Mouse (Mus musculus) limb, embryonic 12.5 days (tissue): Measurements from ENCODE around the gene Ltbp4. TPM values are rescaled to one million over a fixed set of nuclear protein-coding genes. Genes with fewer than 3 reads are reported as not detected.
A peak's percentile ranks its signal among the peaks of the same experiment; 100 is the strongest.

Source experiments
- ATAC-seq: fragments of 200-750 bp; cut with Nextera tagmentation; 2 replicates; pipeline ENCODE4 v1.8.0; 2017; ENCODE audit warnings: low read depth, moderate TSS enrichment; ENCODE audit not compliant: insufficient number of reproducible peaks, insufficient read depth, low FRiP score, low TSS enrichment
- H3K27ac ChIP-seq: fragments of 300-500 bp; sonication (generic); 2 replicates; pipeline ENCODE4 v1.5.1; 2016; ENCODE audit warnings: mild to moderate bottlenecking, moderate library complexity
- H3K27me3 ChIP-seq: fragments of 300-500 bp; sonication (generic); 2 replicates; pipeline ENCODE4 v1.6.1; 2016; ENCODE audit warnings: mild to moderate bottlenecking, moderate library complexity
- H3K36me3 ChIP-seq: fragments of 300-500 bp; sonication (generic); 2 replicates; pipeline ENCODE4 v1.6.1; 2016; ENCODE audit warnings: mild to moderate bottlenecking, moderate library complexity
- H3K4me1 ChIP-seq: fragments of 300-500 bp; sonication (generic); replicated peaks from 2 replicates; pipeline ENCODE4 v1.6.1; 2016
- H3K4me2 ChIP-seq: fragments of 300-500 bp; sonication (generic); 2 replicates; pipeline ENCODE4 v1.6.1; 2016; ENCODE audit warnings: mild to moderate bottlenecking, moderate library complexity
- H3K4me3 ChIP-seq: fragments of 300-500 bp; sonication (generic); replicated peaks from 2 replicates; pipeline ENCODE4 v1.5.1; 2016; ENCODE audit warnings: mild to moderate bottlenecking
- H3K9ac ChIP-seq: fragments of 300-500 bp; sonication (generic); replicated peaks from 2 replicates; pipeline ENCODE4 v1.6.1; 2016; ENCODE audit warnings: mild to moderate bottlenecking, moderate library complexity
- H3K9me3 ChIP-seq: fragments of 300-500 bp; sonication (generic); 2 replicates; pipeline ENCODE4 v1.6.1; 2016; ENCODE audit warnings: mild to moderate bottlenecking, moderate library complexity
- WGBS: fragments of 180-500 bp; shearing (Covaris S2); methylation state at CpG from one replicate; pipeline ENCODE4 v1.1.7; 2016; 5-methylcytosine and 5-hydroxymethylcytosine counted together
- polyA plus RNA-seq: library from polyadenylated mRNA; unstranded; fragments of >200 nt; fragmentation: Nextera tagmentation; extraction: Ambion mirVana; gene quantifications from 2 replicates; pipeline ENCODE4 v1.2.1, GENCODE M21; 2016

Ltbp4 gene
- polyA plus RNA-seq, 1 experiment from 2014 or later = 15.8 TPM

DNA sequence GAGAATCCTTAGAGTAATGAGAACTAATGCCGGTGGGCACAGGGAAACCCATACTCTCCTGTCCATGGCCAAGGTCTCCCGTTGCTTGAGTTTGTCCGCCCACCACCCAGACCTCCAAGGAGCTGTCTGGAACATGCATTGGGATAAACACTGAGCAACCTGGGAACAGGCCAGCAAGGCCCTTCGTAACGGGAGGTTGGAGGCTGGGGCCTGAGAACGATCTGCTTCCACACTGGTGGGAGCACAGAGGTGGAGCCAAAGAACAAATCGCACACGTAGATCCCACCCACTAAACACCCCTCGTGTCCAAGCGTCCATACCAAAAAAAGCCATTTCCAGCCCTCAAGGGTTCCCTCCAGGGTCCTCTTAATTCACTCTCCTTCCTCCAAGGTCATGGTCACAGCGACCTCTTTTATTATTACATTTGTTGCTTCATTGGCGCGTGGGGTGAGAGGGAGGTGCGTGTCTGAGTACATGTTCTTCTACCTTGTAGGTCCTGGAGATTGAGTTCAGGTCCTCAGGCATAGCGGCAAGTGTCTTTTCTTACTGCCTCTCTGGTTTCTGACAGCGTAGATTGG is 39.4 kb downstream of the Ltbp4 start:
- peaks cover 5% of the 10 kb centered on the region for H3K27me3 ChIP-seq
- WGBS = 83% methylated on average over 16 of the region's 16 CpGs
- H3K36me3 ChIP-seq = no peaks in the 10 kb centered on the region
- peaks cover 12% of the 10 kb centered on the region; the same call in 1 of the 2 replicates for H3K9me3 ChIP-seq
- ATAC-seq = no peak
- H3K27ac ChIP-seq = no peak overlapping the region
- no peak overlapping the region for H3K9ac ChIP-seq
- H3K4me3 ChIP-seq = no peak overlapping the region
- no peaks in the 10 kb centered on the region for H3K4me1 ChIP-seq
- H3K4me2 ChIP-seq = no peak overlapping the region

DNA sequence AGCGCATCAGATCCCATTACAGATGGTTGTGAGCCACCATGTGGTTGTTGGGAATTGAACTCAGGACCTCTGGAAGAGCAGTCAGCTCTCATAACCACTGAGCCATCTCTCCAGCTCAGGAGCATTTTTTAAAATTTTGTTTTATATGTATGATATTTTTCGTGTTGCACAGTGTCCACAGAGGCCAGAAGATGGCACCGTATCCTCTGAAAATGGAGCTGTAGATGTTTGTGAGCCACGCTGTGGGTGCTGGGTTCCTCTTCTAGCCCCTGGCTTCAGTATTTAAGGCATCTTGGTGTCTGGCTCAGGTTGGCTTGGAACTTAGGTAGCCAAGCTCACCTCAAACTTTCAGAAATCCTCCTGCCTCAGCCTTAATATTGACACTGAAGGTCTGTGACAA is 41.0 kb downstream of the Ltbp4 start:
- no peaks in the 10 kb centered on the region for H3K27me3 ChIP-seq
- ATAC-seq = no peak
- 91% methylated on average over 4 of the region's 4 CpGs for WGBS
- no peak overlapping the region for H3K4me3 ChIP-seq
- H3K27ac ChIP-seq = no peak overlapping the region
- H3K4me2 ChIP-seq = no peak overlapping the region
- H3K9ac ChIP-seq = no peak overlapping the region
- peaks cover 12% of the 10 kb centered on the region; the same call in 1 of the 2 replicates for H3K9me3 ChIP-seq
- no peaks in the 10 kb centered on the region for H3K36me3 ChIP-seq
- H3K4me1 ChIP-seq = no peaks in the 10 kb centered on the region

DNA sequence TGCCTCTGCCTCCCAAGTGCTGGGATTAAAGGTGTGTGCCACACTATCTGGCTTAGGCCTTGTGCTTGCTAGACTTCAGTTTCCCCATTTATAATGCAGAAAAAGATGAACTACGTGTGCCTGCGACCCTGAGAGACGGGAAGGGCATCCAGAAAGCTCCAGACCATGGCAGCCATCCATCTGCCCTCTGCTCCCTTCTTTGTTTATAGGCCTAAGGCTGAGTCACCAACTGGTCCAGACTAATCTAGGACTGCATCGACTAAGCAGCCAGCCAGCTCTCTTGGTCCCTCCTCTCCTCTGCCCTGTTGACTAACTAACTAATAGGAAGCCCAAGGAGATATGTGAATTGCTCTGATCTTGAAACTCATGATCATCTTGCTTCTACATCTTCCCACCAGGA is 41.5 kb downstream of the Ltbp4 start:
- H3K4me2 ChIP-seq = no peak overlapping the region
- H3K9ac ChIP-seq = no peak overlapping the region
- no peaks in the 10 kb centered on the region for H3K27me3 ChIP-seq
- no peaks in the 10 kb centered on the region for H3K4me1 ChIP-seq
- H3K36me3 ChIP-seq = no peaks in the 10 kb centered on the region
- ATAC-seq = no peak
- H3K27ac ChIP-seq = no peak overlapping the region
- WGBS = 74% methylated on average over 4 of the region's 4 CpGs
- H3K9me3 ChIP-seq = peaks cover 12% of the 10 kb centered on the region; the same call in 1 of the 2 replicates
- no peak overlapping the region for H3K4me3 ChIP-seq

DNA sequence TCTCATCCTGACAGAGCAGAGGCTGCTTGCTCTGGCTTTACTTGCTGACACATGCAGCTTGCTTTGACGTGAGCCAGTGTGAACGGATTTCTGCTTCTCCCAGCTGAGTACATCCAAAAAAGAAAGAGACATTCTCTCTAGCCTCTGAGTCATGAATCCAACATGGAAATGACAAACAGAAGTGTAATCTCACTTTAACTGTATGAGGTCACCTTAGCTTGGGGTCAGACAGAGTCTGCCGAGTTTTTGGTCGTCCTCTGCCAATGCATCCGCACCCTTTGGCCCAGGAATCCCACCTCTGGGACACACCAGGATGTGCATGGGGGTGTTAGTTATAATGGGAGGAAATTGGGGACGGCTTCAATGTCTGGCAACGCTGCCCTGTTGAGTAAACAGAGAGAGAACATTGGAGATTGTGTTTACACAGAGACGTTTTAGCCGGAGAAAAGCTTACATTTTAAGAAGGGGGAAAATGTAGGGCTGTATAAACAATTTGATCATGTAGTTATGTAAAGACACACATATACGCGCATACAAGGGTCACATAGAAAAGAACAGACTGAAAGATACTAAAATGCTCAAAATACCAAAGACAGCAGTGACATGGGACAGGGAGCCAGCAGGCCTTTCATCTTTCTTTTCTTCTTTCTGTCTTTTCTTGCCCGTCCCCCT is 45.6 kb downstream of the Ltbp4 start:
- no peaks in the 10 kb centered on the region for H3K4me1 ChIP-seq
- 72% methylated on average over 12 of the region's 12 CpGs for WGBS
- no peak for ATAC-seq
- 0 out of 2 replicates have a peak, but pooled peaks cover 3% of the 10 kb centered on the region for H3K27me3 ChIP-seq
- no peak overlapping the region for H3K4me2 ChIP-seq
- H3K9me3 ChIP-seq = peaks cover 7% of the 10 kb centered on the region; the same call in 1 of the 2 replicates
- H3K27ac ChIP-seq = no peak overlapping the region
- no peak overlapping the region for H3K4me3 ChIP-seq
- no peak overlapping the region for H3K9ac ChIP-seq
- H3K36me3 ChIP-seq = no peaks in the 10 kb centered on the region

DNA sequence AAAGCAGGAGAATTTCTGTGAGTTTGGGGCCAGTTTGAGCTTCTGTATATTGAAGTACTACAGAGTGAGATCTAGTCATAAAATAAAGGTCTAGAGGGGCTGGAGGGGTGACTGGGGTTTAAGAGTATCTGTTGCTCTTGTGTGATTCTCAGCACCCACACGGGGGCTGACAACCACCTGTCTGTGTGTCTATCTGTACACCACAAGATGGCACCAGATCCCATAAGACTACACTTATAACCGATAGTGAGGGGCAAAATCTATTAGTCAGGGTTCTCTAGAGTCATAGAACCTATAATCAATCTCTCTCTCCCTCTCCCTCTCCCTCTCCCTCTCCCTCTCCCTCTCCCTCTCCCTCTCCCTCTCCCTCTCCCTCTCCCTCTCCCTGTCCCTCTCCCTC is 46.9 kb downstream of the Ltbp4 start:
- Histone ChIP-seq H3K4me3 (no peak overlapping the region), H3K9ac (no peak overlapping the region), H3K36me3 (no peaks in the 10 kb centered on the region), H3K27me3 (peaks cover 7% of the 10 kb centered on the region), H3K4me2 (no peak overlapping the region), H3K4me1 (no peaks in the 10 kb centered on the region), H3K27ac (no peak overlapping the region), H3K9me3 (peaks cover 7% of the 10 kb centered on the region; the same call in 1 of the 2 replicates)
- 49% methylated on average over 2 of the region's 2 CpGs for WGBS
- no peak for ATAC-seq

DNA sequence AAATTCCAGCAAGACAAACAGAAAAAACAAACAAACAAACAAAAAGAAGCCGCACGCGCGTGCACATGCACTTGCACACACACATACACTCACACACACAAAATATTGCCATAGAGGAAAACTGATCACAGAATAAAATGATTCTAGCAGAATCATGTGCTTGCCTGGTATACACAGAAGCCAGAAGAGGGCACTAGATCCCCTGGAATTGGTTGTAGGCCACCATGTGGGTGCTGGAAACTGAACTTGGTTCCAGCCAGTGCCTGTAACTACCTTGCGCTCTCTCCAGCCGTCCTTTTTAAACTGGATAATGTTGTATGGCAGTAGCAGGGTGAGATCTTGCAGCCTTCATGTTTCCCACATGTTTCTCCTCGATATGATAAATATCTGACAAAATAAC is 48.8 kb downstream of the Ltbp4 start:
- 83% methylated on average over 7 of the region's 7 CpGs for WGBS
- H3K4me2 ChIP-seq = no peak overlapping the region
- no peak overlapping the region for H3K9ac ChIP-seq
- no peaks in the 10 kb centered on the region for H3K36me3 ChIP-seq
- no peak overlapping the region for H3K4me3 ChIP-seq
- no peak overlapping the region for H3K27ac ChIP-seq
- 0 out of 2 replicates have a peak, but pooled peaks cover 3% of the 10 kb centered on the region for H3K4me1 ChIP-seq
- no peak for ATAC-seq
- H3K27me3 ChIP-seq = peaks cover 24% of the 10 kb centered on the region
- peaks cover 5% of the 10 kb centered on the region; the same call in 1 of the 2 replicates for H3K9me3 ChIP-seq

DNA sequence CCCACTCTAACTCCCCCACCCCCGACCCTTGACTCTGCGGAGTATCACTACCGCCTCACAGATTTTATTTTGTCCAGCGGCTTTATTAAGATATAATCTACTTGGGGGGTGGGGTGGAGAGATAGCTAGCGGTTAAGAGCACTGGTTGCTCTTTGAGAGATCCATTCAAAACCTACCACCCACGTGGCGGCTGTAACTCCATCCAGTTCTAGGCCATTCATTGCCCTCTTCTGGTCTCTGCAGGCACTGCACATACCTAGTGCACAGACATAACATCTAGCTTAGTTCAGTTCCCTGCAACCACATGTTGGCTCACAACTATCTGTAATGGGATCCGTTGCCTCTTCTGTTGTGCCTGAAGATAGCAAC is 51.8 kb downstream of the Ltbp4 start:
- no peak overlapping the region for H3K27ac ChIP-seq
- H3K4me3 ChIP-seq = peak overlapping the region; percentile 18
- 0 out of 2 replicates have a peak, but pooled peaks cover 3% of the 10 kb centered on the region for H3K4me1 ChIP-seq

DNA sequence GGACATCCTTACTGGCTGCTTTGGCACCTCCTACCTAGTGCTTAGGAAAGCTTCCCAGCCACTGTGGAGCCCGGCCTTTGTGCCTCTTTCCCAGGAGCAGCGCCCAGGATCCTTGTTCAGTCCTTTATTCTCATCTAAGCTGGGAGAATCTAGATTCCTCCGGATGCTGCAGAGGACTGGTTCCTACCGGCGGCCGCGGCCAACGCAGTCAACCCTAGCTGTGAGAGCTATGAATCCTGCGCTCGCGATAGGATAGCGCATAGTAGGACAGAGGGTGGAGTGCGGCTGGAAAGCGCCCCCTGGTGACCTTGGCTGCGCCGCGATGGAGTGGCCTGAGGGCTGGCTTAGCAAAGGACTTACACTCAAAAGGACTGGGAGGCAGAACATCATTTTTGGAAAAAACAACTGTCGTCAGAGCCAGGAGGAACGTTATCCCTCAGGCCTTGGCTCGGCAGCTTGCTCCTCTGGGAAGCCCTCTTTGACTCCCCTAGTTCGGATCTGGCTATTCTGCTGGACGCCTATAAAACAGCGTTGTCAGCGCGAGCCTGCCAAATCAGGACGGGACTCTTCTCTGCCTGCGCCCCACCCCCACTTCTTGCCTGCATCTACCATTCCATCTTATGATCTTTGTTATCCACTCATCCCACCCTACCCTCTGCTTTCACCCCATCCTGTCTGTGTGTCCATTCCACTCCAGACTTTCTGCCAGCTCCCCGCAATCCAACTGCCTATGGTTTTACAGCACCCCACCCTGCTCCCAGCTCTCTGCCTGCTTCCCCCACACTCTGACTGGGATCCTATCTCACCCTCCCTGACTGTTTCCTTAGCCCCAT is 52.4 kb downstream of the Ltbp4 start:
- Histone ChIP-seq H3K9ac (no peak overlapping the region), H3K4me1 (0 out of 2 replicates have a peak, but pooled peaks cover 3% of the 10 kb centered on the region), H3K4me3 (peak overlapping the region; percentile 18), H3K27me3 (peaks cover 24% of the 10 kb centered on the region), H3K27ac (no peak overlapping the region), H3K36me3 (peaks cover 19% of the 10 kb centered on the region), H3K4me2 (peak overlapping the region; percentile 42), H3K9me3 (no peaks in the 10 kb centered on the region)
- no peak; the same call in 1 of the 2 replicates for ATAC-seq
- WGBS = 2% methylated on average over 28 of the region's 28 CpGs

More for the DNA sequence above, 51.8 kb downstream of the Ltbp4 start:
- 3% methylated on average over 8 of the region's 8 CpGs for WGBS
- peak overlapping the region; percentile 42 for H3K4me2 ChIP-seq
- H3K9me3 ChIP-seq = no peaks in the 10 kb centered on the region
- H3K9ac ChIP-seq = no peak overlapping the region
- ATAC-seq = 0 out of 2 replicates have a peak, but pooled peaks have one; percentile 30
- peaks cover 15% of the 10 kb centered on the region for H3K36me3 ChIP-seq
- H3K27me3 ChIP-seq = peaks cover 24% of the 10 kb centered on the region

DNA sequence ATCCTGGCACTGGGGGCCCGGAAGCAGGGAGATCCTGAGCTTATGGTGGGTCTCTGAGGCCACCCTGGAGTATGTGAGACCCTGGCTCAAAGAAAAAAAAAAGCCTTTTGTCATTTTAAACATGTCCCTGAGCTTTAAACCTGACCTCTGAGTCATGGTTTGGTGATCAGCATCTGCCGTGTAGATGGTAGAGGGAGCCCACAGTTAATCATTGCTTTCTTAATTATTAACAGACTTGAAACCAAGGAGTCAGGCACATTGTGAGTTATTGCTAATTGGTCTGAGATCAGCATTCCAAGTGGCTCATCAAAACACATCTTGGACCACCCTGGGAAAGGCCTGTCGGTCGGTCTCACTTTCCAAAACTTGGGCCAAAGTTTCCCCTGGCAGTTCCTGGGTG is 55.3 kb downstream of the Ltbp4 start:
- Histone ChIP-seq H3K27ac (no peak overlapping the region), H3K36me3 (peaks cover 45% of the 10 kb centered on the region)

DNA sequence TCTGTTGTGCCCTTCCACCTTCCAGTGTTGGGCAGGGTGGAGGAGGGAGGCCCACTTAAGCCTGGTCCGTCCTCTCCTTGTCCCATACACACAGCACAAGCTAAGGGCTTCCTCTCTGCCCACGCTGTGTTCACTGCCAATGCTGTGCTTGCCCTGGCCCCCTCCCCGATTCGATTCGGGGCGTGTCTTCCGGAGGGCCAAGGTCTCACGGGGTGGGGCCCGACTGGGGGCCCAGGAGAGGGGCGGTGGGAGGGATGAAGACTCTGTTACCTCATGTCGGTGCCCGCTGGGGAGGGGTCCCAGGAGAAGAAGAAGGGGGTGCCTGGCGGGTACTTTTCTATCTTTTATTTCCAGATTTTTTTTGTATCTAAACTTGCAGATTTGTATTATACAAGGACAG is 55.8 kb downstream of the Ltbp4 start:
- ATAC-seq = no peak
- H3K36me3 ChIP-seq = peaks cover 50% of the 10 kb centered on the region
- H3K9me3 ChIP-seq = no peaks in the 10 kb centered on the region
- peaks cover 21% of the 10 kb centered on the region for H3K27me3 ChIP-seq
- H3K4me2 ChIP-seq = no peak overlapping the region
- H3K27ac ChIP-seq = no peak overlapping the region
- H3K9ac ChIP-seq = no peak overlapping the region
- 0 out of 2 replicates have a peak, but pooled peaks cover 3% of the 10 kb centered on the region for H3K4me1 ChIP-seq
- H3K4me3 ChIP-seq = no peak overlapping the region
- WGBS = 53% methylated on average over 13 of the region's 13 CpGs

More for the DNA sequence above, 55.3 kb downstream of the Ltbp4 start:
- Histone ChIP-seq H3K4me3 (no peak overlapping the region), H3K4me2 (no peak overlapping the region), H3K27me3 (peaks cover 21% of the 10 kb centered on the region), H3K9me3 (no peaks in the 10 kb centered on the region), H3K9ac (no peak overlapping the region), H3K4me1 (0 out of 2 replicates have a peak, but pooled peaks cover 3% of the 10 kb centered on the region)
- WGBS = 65% methylated on average over 4 of the region's 4 CpGs
- no peak for ATAC-seq

DNA sequence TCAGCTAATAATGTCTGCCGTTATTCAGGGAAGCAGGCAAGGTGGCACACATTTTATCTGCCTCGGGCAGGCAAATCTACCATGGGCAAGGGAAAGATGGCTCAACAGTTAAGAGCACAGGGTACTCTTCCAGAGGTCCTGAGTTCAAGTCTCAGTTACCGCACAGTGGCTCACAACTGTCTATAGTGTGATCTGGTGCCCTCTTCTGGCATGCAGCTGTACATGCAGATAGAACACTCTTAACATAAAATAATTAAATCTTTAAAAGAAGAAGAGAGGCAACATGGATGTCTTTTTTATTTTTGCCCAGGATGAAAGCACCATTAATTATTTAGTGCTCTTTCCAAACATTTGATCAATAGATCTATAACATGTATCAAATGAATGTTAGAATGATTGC is 60.3 kb downstream of the Ltbp4 start:
- Histone ChIP-seq H3K27me3 (no peaks in the 10 kb centered on the region), H3K9me3 (no peaks in the 10 kb centered on the region), H3K36me3 (peaks cover 86% of the 10 kb centered on the region), H3K27ac (no peak overlapping the region), H3K9ac (no peak overlapping the region), H3K4me2 (no peak overlapping the region), H3K4me3 (no peak overlapping the region), H3K4me1 (no peaks in the 10 kb centered on the region)
- no peak for ATAC-seq
- WGBS = 90% methylated on average over 3 of the region's 3 CpGs
